In genomic region chr4:155675991-155676390, GRCm38 (mm10) we compare ENCODE assay signal across 13 mouse cellular contexts. TPM values are rescaled to one million over a fixed set of nuclear protein-coding genes. Genes with fewer than 3 reads are reported as not detected.
DNase-seq lines count a peak whose midpoint lies in the region; ATAC-seq lines count a peak whose summit lies in the region.
"Had no signal": no experiment of that assay in that cellular context is flagged by ENCODE, and none has a peak within 500 bp of the region (broad histone marks: within the 10 kb centered on the region; RNA-seq: fewer than 3 reads in every experiment).

No protein-coding gene starts in this region.

- intact Hi-C loops in left cerebral cortex, postnatal 4 days (cut with DNase I) = no loop called here

- DNase-seq in kidney, adult 9 months = peak; percentile 56
- DNase-seq in kidney, adult 11 months = no peak
- DNase-seq in thymus, postnatal 25 days = peak; percentile 36
- DNase-seq in thymus, postnatal 10 days (ENCODE audit: low spot score in 2 of 2) = no peak
- DNase-seq in cerebellum, postnatal 25 days = peak; percentile 54 to 70
- DNase-seq in left cerebral cortex, postnatal 4 days = no peak
- DNase-seq in urinary bladder, postnatal 4 days (ENCODE audit: low spot score in 2 of 2) = no peak

- ATAC-seq in activated CD4-positive, CD25-positive, alpha-beta regulatory T cell, adult 4 months = no peak

RNA-seq across cellular contexts. Expression of gene Mib2, which starts 7.0 kb away (rescaled TPM):
- 1 to 10 TPM; 2.2 to 6.4 TPM for polyA plus RNA-seq in activated CD4-positive, CD25-positive, alpha-beta regulatory T cell, adult 4 months (2017; shearing (Covaris generic))
- total RNA-seq in left cerebral cortex, postnatal 4 days (2021) = 100 to 1,000 TPM in 1 of 2 experiments, 10 to 100 TPM in 1; 91.0 to 105 TPM

RNA-seq across cellular contexts. Expression of gene Fndc10, which starts 18.2 kb away (rescaled TPM):
- polyA plus RNA-seq in activated CD4-positive, CD25-positive, alpha-beta regulatory T cell, adult 4 months (2017; shearing (Covaris generic)) = 1 to 10 TPM; 1.2 to 1.9 TPM
- 10 to 100 TPM; 20.3 to 22.0 TPM for total RNA-seq in left cerebral cortex, postnatal 4 days (2021)

RNA-seq across cellular contexts. Expression of gene Mmp23, which starts 22.8 kb away (rescaled TPM):
- polyA plus RNA-seq in activated CD4-positive, CD25-positive, alpha-beta regulatory T cell, adult 4 months (2017; shearing (Covaris generic)) = not detected
- 1 to 10 TPM; 3.9 to 4.8 TPM for total RNA-seq in left cerebral cortex, postnatal 4 days (2021)

RNA-seq across cellular contexts. Expression of gene Ssu72, which starts 28.6 kb away (rescaled TPM):
- 100 to 1,000 TPM; 158 to 181 TPM for polyA plus RNA-seq in activated CD4-positive, CD25-positive, alpha-beta regulatory T cell, adult 4 months (2017; shearing (Covaris generic))
- 10 to 100 TPM; 82.1 to 83.7 TPM for total RNA-seq in left cerebral cortex, postnatal 4 days (2021)

RNA-seq across cellular contexts. Expression of gene Gm10563, which starts 30.8 kb away (rescaled TPM):
- not detected for polyA plus RNA-seq in activated CD4-positive, CD25-positive, alpha-beta regulatory T cell, adult 4 months (2017; shearing (Covaris generic))
- not detected for total RNA-seq in left cerebral cortex, postnatal 4 days (2021)
- total RNA-seq: layer of hippocampus, adult 18-20 months; neutrophil, adult 5-6 weeks had no signal
- polyA plus RNA-seq: embryonic facial prominence, embryonic 15.5 days; heart, embryonic 12.5 days; testis, adult 2 months had no signal

Comparison
In these comparisons a context has a peak if more than half of its experiments do, and no peak if none do; other contexts are left out.
1. DNase-seq: peak in kidney, adult 9 months (single experiment), thymus, postnatal 25 days (single experiment) and cerebellum, postnatal 25 days (2 of 2); none in kidney, adult 11 months (single experiment), thymus, postnatal 10 days (0 of 2), left cerebral cortex, postnatal 4 days (single experiment) and urinary bladder, postnatal 4 days (0 of 2).